Mouse (Mus musculus) myocyte (in vitro differentiated cells): ENCODE data around the gene Fbxo10. TPM values are rescaled to one million over a fixed set of nuclear protein-coding genes. Genes with fewer than 3 reads are reported as not detected.

Experiments used
- H3K27me3 ChIP-seq: one replicate; pipeline ENCODE4 v1.6.1; 2011; ENCODE audit not compliant: control insufficient read depth, insufficient read depth, insufficient read length
- H3K36me3 ChIP-seq: one replicate; pipeline ENCODE4 v1.6.1; 2011; ENCODE audit not compliant: control insufficient read depth, insufficient read depth
- H3K4me2 ChIP-seq: one replicate; pipeline ENCODE4 v1.6.1; 2011; ENCODE audit warnings: low read depth, control low read depth
- H3K4me3 ChIP-seq: one replicate; pipeline ENCODE4 v1.5.1; 2011; ENCODE audit warnings: mild to moderate bottlenecking, control low read depth, moderate library complexity
- H3K79me2 ChIP-seq: one replicate; pipeline ENCODE4 v1.6.1; 2011; ENCODE audit not compliant: control insufficient read depth, insufficient read depth
- H3ac ChIP-seq: one replicate; pipeline ENCODE4 v1.6.1; 2011; ENCODE audit not compliant: control insufficient read depth, insufficient read length
- CEBPB ChIP-seq: IDR thresholded peaks from 2 replicates; pipeline ENCODE4 v1.6.1; 2011; ENCODE audit warnings: mild to moderate bottlenecking, moderate library complexity; ENCODE audit not compliant: poor library complexity, insufficient read depth, severe bottlenecking
- E2F4 ChIP-seq: IDR thresholded peaks from one replicate; pipeline ENCODE4 v1.6.1; 2011; ENCODE audit warnings: mild to moderate bottlenecking, control low read depth, moderate library complexity; ENCODE audit not compliant: insufficient read depth
- MAX ChIP-seq: IDR thresholded peaks from one replicate; pipeline ENCODE4 v1.6.1; 2011; ENCODE audit warnings: low read depth, mild to moderate bottlenecking, control low read depth
- MYOD1 ChIP-seq, 3 experiments: IDR thresholded peaks; one replicate each; pipeline ENCODE4 v1.6.1; 2011; ENCODE audit warnings: control low read depth in 2 of 3, low read depth in 2 of 3, mild to moderate bottlenecking in 2 of 3, moderate library complexity in 1 of 3; ENCODE audit not compliant: insufficient read length in 2 of 3, control insufficient read depth in 1 of 3
- MYOG ChIP-seq, 3 experiments: IDR thresholded peaks; one replicate each; pipeline ENCODE4 v1.6.1; 2011; ENCODE audit warnings: control low read depth in 2 of 3, low read depth in 2 of 3, mild to moderate bottlenecking in 2 of 3; ENCODE audit not compliant: insufficient read length in 2 of 3, control insufficient read depth in 1 of 3, insufficient read depth in 1 of 3
- POLR2A ChIP-seq: IDR thresholded peaks from one replicate; pipeline ENCODE4 v1.6.1; 2011; ENCODE audit warnings: low read depth, mild to moderate bottlenecking, control low read depth, moderate library complexity; ENCODE audit not compliant: insufficient read length
- POLR2AphosphoS2 ChIP-seq: IDR thresholded peaks from one replicate; pipeline ENCODE4 v1.6.1; 2011; ENCODE audit warnings: low read depth, control low read depth; ENCODE audit not compliant: insufficient read length
- REST ChIP-seq: IDR thresholded peaks from one replicate; pipeline ENCODE4 v1.6.1; 2011; ENCODE audit warnings: mild to moderate bottlenecking, control low read depth, moderate library complexity; ENCODE audit not compliant: insufficient read depth, insufficient read length
- SRF ChIP-seq: IDR thresholded peaks from one replicate; pipeline ENCODE4 v1.6.1; 2011; ENCODE audit warnings: low read depth; ENCODE audit not compliant: control insufficient read depth, insufficient read length
- TCF12 ChIP-seq: IDR thresholded peaks from one replicate; pipeline ENCODE4 v1.6.1; 2011; ENCODE audit warnings: mild to moderate bottlenecking, control low read depth; ENCODE audit not compliant: poor library complexity, insufficient read depth, severe bottlenecking
- TCF3 ChIP-seq: IDR thresholded peaks from one replicate; pipeline ENCODE4 v1.6.1; 2011; ENCODE audit warnings: low read depth, control low read depth; ENCODE audit not compliant: insufficient read length
- USF1 ChIP-seq: IDR thresholded peaks from one replicate; pipeline ENCODE4 v1.6.1; 2011; ENCODE audit warnings: low read depth, mild to moderate bottlenecking, control low read depth, moderate library complexity
- polyA plus RNA-seq: library from polyadenylated mRNA; unstranded; fragments of >200 nt; fragmentation: generic; extraction: Trizol; gene quantifications from one replicate; pipeline ENCODE4 v1.2.1, GENCODE M21; 2012; ENCODE audit warnings: missing spikeins

Fbxo10 gene
- polyA plus RNA-seq, 1 experiment: 7.8 TPM

DNA sequence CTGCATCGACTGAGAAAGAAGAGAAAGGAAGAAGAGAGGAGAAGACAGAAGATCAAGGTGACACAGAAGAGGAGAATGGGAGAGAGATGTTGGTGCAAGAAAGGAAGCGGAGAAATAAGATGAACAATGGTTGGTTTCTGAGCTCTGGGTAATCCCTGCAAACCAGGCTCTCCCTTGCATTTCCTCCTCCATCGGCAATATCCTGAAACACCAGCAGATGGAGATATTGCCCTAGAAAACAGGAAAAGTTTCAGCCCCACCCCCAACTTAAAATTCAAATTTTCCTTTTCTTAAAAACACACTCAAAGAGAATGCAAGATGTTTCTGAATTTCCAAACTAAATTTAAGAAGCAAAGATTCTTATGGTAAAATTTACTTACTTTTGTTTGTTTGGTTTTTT is 68.8 kb downstream of the Fbxo10 start:
- no peak for TF ChIP-seq POLR2A
- no peak for TF ChIP-seq E2F4
- TF ChIP-seq CEBPB: no peak
- no peak for TF ChIP-seq POLR2AphosphoS2
- TF ChIP-seq TCF12: no peak
- Histone ChIP-seq H3K4me2 (no peak overlapping the region), H3K79me2 (peaks cover 1% of the 10 kb centered on the region), H3K27me3 (no peaks in the 10 kb centered on the region), H3K36me3 (no peaks in the 10 kb centered on the region), H3ac (no peak overlapping the region), H3K4me3 (no peak overlapping the region)

DNA sequence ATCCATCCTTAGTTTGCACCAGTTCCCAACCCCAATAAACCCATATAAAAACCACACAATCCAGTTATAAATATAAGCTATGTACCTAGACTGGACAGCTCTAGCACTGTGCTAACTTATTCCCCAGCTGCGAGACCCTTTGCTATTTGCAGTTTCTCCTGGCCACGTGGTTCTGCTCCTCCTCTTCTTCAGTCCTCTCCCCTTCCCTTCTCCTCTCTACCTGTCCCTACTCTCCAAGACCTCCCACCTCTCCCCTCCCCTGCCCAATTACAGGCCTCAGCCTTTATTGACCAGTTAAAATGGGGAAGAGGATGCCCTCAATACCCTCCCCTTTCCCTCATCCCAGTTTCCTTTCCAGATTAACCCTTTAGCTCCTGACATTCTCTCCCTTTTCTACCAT is 70.9 kb downstream of the Fbxo10 start:
- H3K27me3 ChIP-seq: no peaks in the 10 kb centered on the region
- H3K4me2 ChIP-seq: peak overlapping the region; percentile 91
- H3ac ChIP-seq: peak overlapping the region; percentile 31
- no peaks in the 10 kb centered on the region for H3K36me3 ChIP-seq
- peak overlapping the region; percentile 55 for H3K4me3 ChIP-seq
- H3K79me2 ChIP-seq: peaks cover 13% of the 10 kb centered on the region
- no peak for TF ChIP-seq POLR2A
- no peak for TF ChIP-seq USF1
- no peak for TF ChIP-seq CEBPB
- TF ChIP-seq POLR2AphosphoS2: no peak
- no peak for TF ChIP-seq TCF12
- no peak for TF ChIP-seq MYOG (IDR thresholded peaks at IDR 0.05; ENCODE audit: control insufficient read depth in 1 of 3, insufficient read depth in 1 of 3, insufficient read length in 2 of 3, low read depth in 2 of 3)
- TF ChIP-seq MAX: no peak
- no peak for TF ChIP-seq E2F4
- no peak for TF ChIP-seq SRF
- no peak for TF ChIP-seq REST
- TF ChIP-seq MYOD1 (IDR thresholded peaks at IDR 0.05; ENCODE audit: control insufficient read depth in 1 of 3, insufficient read length in 2 of 3, low read depth in 2 of 3): no peak
- no peak for TF ChIP-seq TCF3

DNA sequence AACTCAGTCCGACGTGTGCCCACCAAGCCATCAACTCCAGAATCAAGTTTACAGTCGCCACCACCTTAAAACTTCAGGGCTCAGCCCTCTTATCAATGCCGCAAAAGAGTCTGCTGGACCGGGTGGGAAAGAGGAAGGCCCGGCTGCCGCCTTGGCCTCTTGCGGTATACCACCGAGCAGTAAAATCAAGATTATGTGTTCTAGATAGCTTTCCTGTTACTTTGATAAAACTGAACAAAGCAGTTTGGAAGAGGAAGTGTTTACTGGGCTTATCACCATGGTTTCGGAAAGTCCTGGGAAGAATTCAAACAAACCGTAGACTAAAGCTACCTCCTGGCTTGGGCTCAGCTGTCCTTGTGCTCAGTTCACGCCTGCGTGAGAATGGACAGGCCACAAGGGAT is 71.4 kb downstream of the Fbxo10 start:
- Histone ChIP-seq H3K36me3 (no peaks in the 10 kb centered on the region), H3K79me2 (peaks cover 18% of the 10 kb centered on the region), H3K27me3 (no peaks in the 10 kb centered on the region), H3ac (peak overlapping the region; percentile 31), H3K4me3 (peak overlapping the region; percentile 55), H3K4me2 (peak overlapping the region; percentile 91)
- TF ChIP-seq E2F4 (no peak), MYOD1 (IDR thresholded peaks at IDR 0.05; ENCODE audit: control insufficient read depth in 1 of 3, insufficient read length in 2 of 3, low read depth in 2 of 3) (no peak), REST (no peak), POLR2AphosphoS2 (no peak), TCF12 (no peak), SRF (no peak), MAX (no peak), POLR2A (no peak), MYOG (IDR thresholded peaks at IDR 0.05; ENCODE audit: control insufficient read depth in 1 of 3, insufficient read depth in 1 of 3, insufficient read length in 2 of 3, low read depth in 2 of 3) (no peak), USF1 (no peak), CEBPB (no peak), TCF3 (no peak)

DNA sequence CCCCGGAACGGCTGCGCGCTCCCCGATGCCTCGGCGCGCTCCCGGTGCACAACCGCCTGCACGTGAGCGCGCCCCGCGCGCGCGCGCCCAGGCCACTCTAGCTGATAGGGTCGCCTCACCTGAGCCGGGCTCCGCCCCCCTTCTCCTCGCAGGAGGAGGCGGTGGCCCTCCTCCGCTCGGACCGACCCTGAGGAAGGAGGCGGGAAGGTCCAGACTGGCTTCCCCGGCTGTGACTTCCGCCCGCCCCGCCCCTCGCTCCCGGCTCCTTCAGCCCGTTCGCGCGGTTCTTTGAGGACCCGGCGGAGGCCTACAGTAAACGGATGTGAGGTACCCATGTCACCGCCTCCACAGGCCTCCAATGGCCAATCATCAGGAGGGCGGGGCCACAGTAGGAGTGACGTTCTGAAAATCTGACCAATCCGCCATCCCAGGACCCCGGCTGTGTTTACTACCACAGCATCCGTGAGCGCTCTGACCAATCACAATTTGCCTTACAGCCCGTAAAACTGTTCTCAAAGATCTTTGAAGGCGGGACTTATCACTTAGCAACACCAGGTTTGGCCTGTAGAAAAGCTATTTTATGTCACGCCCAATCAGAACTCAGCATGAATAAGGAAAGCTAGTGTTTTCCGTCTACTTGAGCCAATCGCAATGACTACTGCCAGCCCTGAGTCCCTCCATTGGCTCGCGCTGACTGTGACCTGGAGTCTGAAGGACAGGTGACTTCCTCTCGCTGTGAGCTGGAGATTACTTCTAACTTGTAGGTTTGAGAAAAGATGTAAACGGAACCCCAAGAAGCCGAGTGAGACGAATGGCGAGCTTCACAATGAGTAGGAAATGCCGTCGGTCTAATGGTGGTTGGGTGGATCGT is 72.1 kb downstream of the Fbxo10 start, which contains the start of gene Zbtb5:
Zbtb5 (minus strand) TSS at position 308 of the 871 bp plus-strand sequence.
- Histone ChIP-seq H3K36me3 (no peaks in the 10 kb centered on the region), H3ac (peak within 1 kb of the TSS; percentile 31), H3K4me2 (peak within 1 kb of the TSS; percentile 91), H3K27me3 (no peaks in the 10 kb centered on the region), H3K79me2 (peaks cover 20% of the 10 kb centered on the region), H3K4me3 (peak within 1 kb of the TSS; percentile 55)
- TF ChIP-seq TCF3 (no peak), USF1 (peak; percentile 78), POLR2AphosphoS2 (peak; percentile 67), MYOD1 (IDR thresholded peaks at IDR 0.05; ENCODE audit: control insufficient read depth in 1 of 3, insufficient read length in 2 of 3, low read depth in 2 of 3) (no peak), E2F4 (no peak), POLR2A (peak; percentile 60), SRF (no peak), CEBPB (no peak), REST (no peak), TCF12 (no peak)
